Mouse (Mus musculus) ES-Bruce4 (cell line): ENCODE measurements around the gene Kif17.

ENCODE experiments used
- CTCF ChIP-seq: IDR thresholded peaks from one replicate; pipeline ENCODE4 v1.8.1; 2011; ENCODE audit warnings: low read depth, low read length
- POLR2A ChIP-seq: IDR thresholded peaks from one replicate; pipeline ENCODE4 v1.8.1; 2011; ENCODE audit warnings: low read length; ENCODE audit not compliant: insufficient read depth

GRCm38 (mm10) chr4:138341393-138341792 lies 91.2 kb downstream of the Kif17 start:
- no peak for TF ChIP-seq CTCF
- no peak for TF ChIP-seq POLR2A
